Mouse (Mus musculus) lung, adult 2 months (tissue): ENCODE measurements around the gene Atn1.

Experiments used
- CTCF ChIP-seq: fragments of 200-500 bp; IDR thresholded peaks from 2 replicates; pipeline ENCODE4 v1.5.1; 2011; ENCODE audit warnings: mild to moderate bottlenecking, low read length, control low read depth; ENCODE audit not compliant: insufficient read depth
- POLR2A ChIP-seq: fragments of 200-500 bp; IDR thresholded peaks from 2 replicates; pipeline ENCODE4 v1.6.1; 2011; ENCODE audit warnings: low read depth, mild to moderate bottlenecking, control low read depth, low read length, borderline replicate concordance; ENCODE audit errors: extremely low read depth

DNA sequence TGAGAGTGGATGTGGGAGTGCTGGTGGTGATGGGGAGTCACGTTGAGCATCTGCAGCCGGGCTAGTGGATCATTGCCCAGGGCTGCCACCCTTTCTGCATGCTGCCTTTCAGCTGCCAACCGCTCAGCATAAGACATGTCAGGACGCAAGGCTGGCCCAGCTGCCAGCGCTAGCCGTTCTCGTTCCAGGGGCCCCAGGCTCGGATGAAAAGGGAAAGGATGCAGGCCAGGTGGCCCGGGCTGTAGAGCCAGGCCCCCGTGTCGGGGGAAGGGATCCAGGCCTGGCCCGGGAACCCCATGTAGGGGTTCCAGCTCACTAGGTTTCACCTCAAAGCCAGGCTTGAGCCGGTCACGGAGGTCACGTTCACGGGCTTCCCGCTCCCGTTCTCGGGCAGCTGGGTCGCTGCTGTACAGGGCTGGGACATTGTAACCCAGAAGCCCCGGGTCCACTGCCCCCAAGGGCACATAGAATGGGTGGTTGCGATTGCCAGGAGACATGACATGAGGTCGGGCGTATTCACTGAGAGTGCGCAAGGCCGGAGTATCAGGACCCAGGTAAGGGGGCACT lies 11.5 kb downstream of the Atn1 start:
- TF ChIP-seq CTCF (no peak), POLR2A (no peak)
